Mouse (Mus musculus) Muller cell, postnatal 12 days (primary cell): ENCODE measurements around the gene Bcat1.
A peak's percentile ranks its signal among the peaks of the same experiment; 100 is the strongest.

ENCODE experiments used
- DNase-seq: peaks from one replicate; pipeline ENCODE4 v3.0.0-alpha.2; 2015; ENCODE audit errors: inconsistent ontology term

Bcat1 gene

GRCm38 (mm10) chr6:145075548-145076224 is at the start of gene Bcat1:
TSS of gene Bcat1 (minus strand) at chr6:145076184.
- DNase-seq, result peak; percentile 47

- no peak for DNase-seq
Measured at GRCm38 (mm10) chr6:145125591-145126113, 49.7 kb upstream of the Bcat1 start.

GRCm38 (mm10) chr6:145124621-145125020 is 48.6 kb upstream of the Bcat1 start:
- DNase-seq, result no peak

GRCm38 (mm10) chr6:145123136-145124060 is 47.4 kb upstream of the Bcat1 start:
- DNase-seq, result no peak

- no peak for DNase-seq
Measured at GRCm38 (mm10) chr6:145122423-145123059, 46.6 kb upstream of the Bcat1 start.

- DNase-seq, result no peak
Measured at GRCm38 (mm10) chr6:145121590-145122420, 45.8 kb upstream of the Bcat1 start.

- no peak for DNase-seq
Measured at GRCm38 (mm10) chr6:145120787-145121589, 45.0 kb upstream of the Bcat1 start.

GRCm38 (mm10) chr6:145120086-145120485 is 44.1 kb upstream of the Bcat1 start:
- no peak for DNase-seq

- no peak for DNase-seq
Measured at GRCm38 (mm10) chr6:145116098-145116672, 40.2 kb upstream of the Bcat1 start.

GRCm38 (mm10) chr6:145115476-145116097 is 39.6 kb upstream of the Bcat1 start, which contains the start of gene Lrmp:
TSS of gene Lrmp (plus strand) at chr6:145115653.
- DNase-seq, result no peak

GRCm38 (mm10) chr6:145114561-145114960 is 38.6 kb upstream of the Bcat1 start:
- DNase-seq, result no peak

GRCm38 (mm10) chr6:145112865-145113264 is 36.9 kb upstream of the Bcat1 start:
- no peak for DNase-seq

- DNase-seq, result no peak
Measured at GRCm38 (mm10) chr6:145110786-145111185, 34.8 kb upstream of the Bcat1 start.

GRCm38 (mm10) chr6:145106163-145106842 is 30.3 kb upstream of the Bcat1 start:
- no peak for DNase-seq

- no peak for DNase-seq
Measured at GRCm38 (mm10) chr6:145105439-145105838, 29.5 kb upstream of the Bcat1 start.

GRCm38 (mm10) chr6:145104241-145104939 is 28.4 kb upstream of the Bcat1 start:
- DNase-seq, result no peak

- no peak for DNase-seq
Measured at GRCm38 (mm10) chr6:145100923-145101322, 24.9 kb upstream of the Bcat1 start.

- DNase-seq, result no peak
Measured at GRCm38 (mm10) chr6:145094431-145094830, 18.4 kb upstream of the Bcat1 start.
